Mouse (Mus musculus): ENCODE measurements around the gene Tmem40. TPM values are rescaled to one million over a fixed set of nuclear protein-coding genes. Genes with fewer than 3 reads are reported as not detected.

Tmem40 gene
- polyA plus RNA-seq, 1 experiment from 2014 or later: 2.2 TPM

DNA sequence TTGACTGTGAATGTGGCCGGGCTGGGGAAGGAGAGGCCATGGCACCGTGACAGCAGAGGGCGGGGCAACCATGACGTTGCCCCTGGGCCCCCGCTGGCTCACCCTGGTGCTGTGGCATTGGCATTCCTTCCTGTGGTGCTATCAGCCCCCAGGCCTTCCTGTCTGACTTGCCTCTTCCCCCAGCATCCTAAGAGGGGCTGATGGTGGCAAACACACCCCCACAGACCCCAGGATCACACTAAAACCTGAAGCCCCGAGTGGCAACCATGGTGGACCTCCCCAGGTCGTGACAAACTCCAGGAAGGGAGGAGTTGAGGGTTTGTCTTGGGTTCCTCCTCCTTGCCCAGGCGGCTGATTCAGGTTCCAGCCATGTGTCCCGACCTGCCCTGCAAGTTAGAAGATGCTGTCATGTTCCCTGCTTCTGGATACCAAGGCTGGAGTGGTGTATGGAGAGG, 3.2 kb downstream of the Tmem40 start:
- Histone ChIP-seq H3K4me3 (ENCODE audit: low read depth, low read length) (no peak overlapping the region), H3K9me3 (ENCODE audit: low read depth, low read length) (no peaks in the 10 kb centered on the region), H3K9ac (no peak overlapping the region), H3K27me3 (ENCODE audit: insufficient read depth, low read length) (no peaks in the 10 kb centered on the region), H3K27ac (ENCODE audit: low read depth) (no peak overlapping the region), H3K36me3 (ENCODE audit: insufficient read depth) (no peaks in the 10 kb centered on the region), H3K4me1 (ENCODE audit: insufficient read depth) (peaks cover 16% of the 10 kb centered on the region), H3K4me2 (no peak overlapping the region)
- ATAC-seq (ENCODE audit: insufficient read depth): no peak
- no peak for TF ChIP-seq CTCF (IDR thresholded peaks at IDR 0.05; ENCODE audit: low read depth)
- DNase-seq: no peak
- 37% methylated on average over 9 of the region's 9 CpGs for WGBS

- no peaks in the 10 kb centered on the region for H3K9me3 ChIP-seq (ENCODE audit: low read depth, low read length)
- peaks cover 3% of the 10 kb centered on the region; the same call in 1 of the 2 replicates for H3K4me1 ChIP-seq (ENCODE audit: insufficient read depth)
- H3K36me3 ChIP-seq (ENCODE audit: insufficient read depth): no peaks in the 10 kb centered on the region
- 66% methylated on average over 7 of the region's 7 CpGs for WGBS
- DNase-seq (no peak), ATAC-seq (ENCODE audit: insufficient read depth) (no peak)
- no peaks in the 10 kb centered on the region for H3K27me3 ChIP-seq (ENCODE audit: insufficient read depth, low read length)
- H3K4me2 ChIP-seq: no peak overlapping the region
- TF ChIP-seq CTCF (IDR thresholded peaks at IDR 0.05; ENCODE audit: low read depth): no peak
- no peak overlapping the region for H3K9ac ChIP-seq
- H3K27ac ChIP-seq (ENCODE audit: low read depth): no peak overlapping the region
- no peak overlapping the region for H3K4me3 ChIP-seq (ENCODE audit: low read depth, low read length)
Measured at GRCm38 (mm10) chr6:115755536-115755935, 6.7 kb downstream of the Tmem40 start.

DNA sequence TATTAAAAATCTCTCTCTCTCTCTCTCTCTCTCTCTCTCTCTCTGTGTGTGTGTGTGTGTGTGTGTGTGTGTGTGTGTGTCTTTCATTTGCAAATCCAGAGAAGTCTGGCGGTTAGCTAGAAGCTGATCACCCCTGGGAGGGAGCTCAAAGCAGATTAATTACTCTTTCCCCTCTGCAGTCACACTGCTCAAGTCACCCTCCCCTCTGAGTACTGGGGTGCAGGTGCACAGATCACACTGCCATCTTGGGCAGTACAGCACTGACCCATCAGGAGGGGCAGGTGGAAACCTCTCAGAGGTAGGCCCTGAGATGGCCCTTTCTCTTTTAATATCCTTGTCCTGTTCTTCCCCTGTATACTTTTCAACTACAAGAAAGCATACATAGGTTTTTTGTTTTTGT, 15.9 kb downstream of the Tmem40 start:
- no peak for DNase-seq
- no peaks in the 10 kb centered on the region for H3K27me3 ChIP-seq (ENCODE audit: insufficient read depth, low read length)
- no peaks in the 10 kb centered on the region for H3K36me3 ChIP-seq (ENCODE audit: insufficient read depth)
- no peak overlapping the region for H3K4me3 ChIP-seq (ENCODE audit: low read depth, low read length)
- no peaks in the 10 kb centered on the region for H3K4me1 ChIP-seq (ENCODE audit: insufficient read depth)
- no peak overlapping the region for H3K4me2 ChIP-seq
- H3K27ac ChIP-seq (ENCODE audit: low read depth): no peak overlapping the region
- no peak for TF ChIP-seq CTCF (IDR thresholded peaks at IDR 0.05; ENCODE audit: low read depth)
- ATAC-seq (ENCODE audit: insufficient read depth): no peak
- H3K9me3 ChIP-seq (ENCODE audit: low read depth, low read length): no peaks in the 10 kb centered on the region
- 52% methylated on average over 1 of the region's 1 CpGs for WGBS
- H3K9ac ChIP-seq: no peak overlapping the region

- Histone ChIP-seq H3K36me3 (ENCODE audit: insufficient read depth) (no peaks in the 10 kb centered on the region), H3K9me3 (ENCODE audit: low read depth, low read length) (no peaks in the 10 kb centered on the region), H3K27ac (ENCODE audit: low read depth) (no peak overlapping the region), H3K9ac (no peak overlapping the region), H3K4me2 (no peak overlapping the region), H3K4me1 (ENCODE audit: insufficient read depth) (no peaks in the 10 kb centered on the region), H3K4me3 (ENCODE audit: low read depth, low read length) (no peak overlapping the region), H3K27me3 (ENCODE audit: insufficient read depth, low read length) (no peaks in the 10 kb centered on the region)
- no peak for TF ChIP-seq CTCF (IDR thresholded peaks at IDR 0.05; ENCODE audit: low read depth)
- DNase-seq (peak; percentile 46), ATAC-seq (ENCODE audit: insufficient read depth) (peak; percentile 68)
- WGBS: 8% methylated on average over 1 of the region's 1 CpGs
Measured at GRCm38 (mm10) chr6:115743569-115743968, 18.6 kb downstream of the Tmem40 start.

DNA sequence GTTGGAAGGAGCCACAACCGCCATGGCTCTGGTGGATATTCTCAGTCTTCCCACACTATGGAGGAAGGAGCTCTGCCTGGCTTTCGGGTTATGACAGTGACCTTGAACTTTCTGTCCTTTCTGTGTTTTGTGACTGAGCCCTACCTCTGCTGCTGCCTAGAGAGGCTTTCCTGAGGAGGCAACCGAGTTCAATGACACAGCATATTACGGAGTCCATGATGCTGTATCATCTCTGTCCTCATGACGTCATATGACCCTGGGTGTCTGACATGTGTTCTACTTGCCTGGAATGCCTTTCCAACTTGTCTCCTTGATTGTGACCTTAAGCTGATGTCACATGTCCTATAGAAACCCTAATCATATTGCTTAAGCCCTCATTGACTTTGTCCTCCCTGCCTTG, 23.2 kb downstream of the Tmem40 start:
- H3K4me3 ChIP-seq (ENCODE audit: low read depth, low read length): no peak overlapping the region
- WGBS: 86% methylated on average over 5 of the region's 5 CpGs
- H3K36me3 ChIP-seq (ENCODE audit: insufficient read depth): no peaks in the 10 kb centered on the region
- ATAC-seq (ENCODE audit: insufficient read depth): no peak
- no peaks in the 10 kb centered on the region for H3K4me1 ChIP-seq (ENCODE audit: insufficient read depth)
- no peak overlapping the region for H3K9ac ChIP-seq
- H3K9me3 ChIP-seq (ENCODE audit: low read depth, low read length): peaks cover 4% of the 10 kb centered on the region; the same call in 1 of the 2 replicates
- no peak overlapping the region for H3K4me2 ChIP-seq
- no peak for DNase-seq
- no peak for TF ChIP-seq CTCF (IDR thresholded peaks at IDR 0.05; ENCODE audit: low read depth)
- H3K27ac ChIP-seq (ENCODE audit: low read depth): no peak overlapping the region
- no peaks in the 10 kb centered on the region for H3K27me3 ChIP-seq (ENCODE audit: insufficient read depth, low read length)

DNA sequence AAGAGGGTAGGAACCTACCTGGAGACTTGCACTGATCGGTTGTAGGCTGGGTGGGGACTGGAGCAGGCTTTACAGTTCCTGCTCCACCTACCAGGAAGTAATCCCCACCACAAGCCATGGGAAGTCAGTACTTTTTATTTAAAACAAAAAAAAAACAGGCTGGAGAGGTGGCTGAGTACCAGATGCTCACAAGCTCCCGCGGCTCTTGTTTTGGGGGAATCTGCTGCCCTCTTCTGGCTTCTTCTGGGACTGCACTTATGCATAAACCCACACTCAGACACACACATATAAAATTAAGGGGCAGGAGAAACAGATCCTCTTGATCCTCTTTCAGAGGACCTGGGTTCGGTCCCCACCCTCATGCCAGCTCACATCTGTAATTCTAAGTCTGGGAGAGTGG, 27.3 kb downstream of the Tmem40 start:
- WGBS: 87% methylated on average over 4 of the region's 4 CpGs
- Histone ChIP-seq H3K4me2 (no peak overlapping the region), H3K4me3 (ENCODE audit: low read depth, low read length) (no peak overlapping the region), H3K4me1 (ENCODE audit: insufficient read depth) (peaks cover 4% of the 10 kb centered on the region), H3K27me3 (ENCODE audit: insufficient read depth, low read length) (no peaks in the 10 kb centered on the region), H3K9me3 (ENCODE audit: low read depth, low read length) (peaks cover 4% of the 10 kb centered on the region; the same call in 1 of the 2 replicates), H3K36me3 (ENCODE audit: insufficient read depth) (no peaks in the 10 kb centered on the region), H3K27ac (ENCODE audit: low read depth) (no peak overlapping the region), H3K9ac (no peak overlapping the region)
- peak; percentile 50 for TF ChIP-seq CTCF (IDR thresholded peaks at IDR 0.05; ENCODE audit: low read depth)
- DNase-seq: peak; percentile 47
- no peak for ATAC-seq (ENCODE audit: insufficient read depth)

GRCm38 (mm10) chr6:115732341-115732928, 29.8 kb downstream of the Tmem40 start:
- Histone ChIP-seq H3K36me3 (ENCODE audit: insufficient read depth) (no peaks in the 10 kb centered on the region), H3K4me2 (no peak overlapping the region), H3K27me3 (ENCODE audit: insufficient read depth, low read length) (no peaks in the 10 kb centered on the region), H3K4me3 (ENCODE audit: low read depth, low read length) (no peak overlapping the region), H3K4me1 (ENCODE audit: insufficient read depth) (peaks cover 4% of the 10 kb centered on the region), H3K9ac (no peak overlapping the region), H3K9me3 (ENCODE audit: low read depth, low read length) (peaks cover 4% of the 10 kb centered on the region), H3K27ac (ENCODE audit: low read depth) (no peak overlapping the region)
- DNase-seq: peak; percentile 39
- 73% methylated on average over 22 of the region's 22 CpGs for WGBS
- no peak for ATAC-seq (ENCODE audit: insufficient read depth)
- no peak for TF ChIP-seq CTCF (IDR thresholded peaks at IDR 0.05; ENCODE audit: low read depth)
